Mouse (Mus musculus): ENCODE data around the gene Col4a2.
"Not testable (repeated sequence)": the region's sequence is repeated elsewhere in the genome, so short reads cannot be mapped to it uniquely, and the experiment has no call there.

The Col4a2 gene

GRCm38 (mm10) chr8:11465619-11466018 is 153.0 kb downstream of the Col4a2 start:
- no peak for DNase-seq

- not testable (repeated sequence) for DNase-seq
These were observed 153.9 kb downstream of the Col4a2 start for GRCm38 (mm10) chr8:11466528-11466927.

- DNase-seq: no peak
These were observed 156.5 kb downstream of the Col4a2 start for GRCm38 (mm10) chr8:11469095-11469494.

GRCm38 (mm10) chr8:11470694-11471093 is 158.1 kb downstream of the Col4a2 start:
- DNase-seq: no peak

- no peak for DNase-seq
These were observed 158.7 kb downstream of the Col4a2 start for GRCm38 (mm10) chr8:11471309-11471708.

- no peak for DNase-seq
These were observed 160.5 kb downstream of the Col4a2 start for GRCm38 (mm10) chr8:11473072-11473471.

- no peak for DNase-seq
These were observed 162.8 kb downstream of the Col4a2 start for GRCm38 (mm10) chr8:11475397-11475796.

- no peak for DNase-seq
These were observed 163.3 kb downstream of the Col4a2 start for GRCm38 (mm10) chr8:11475876-11476275.

- DNase-seq: no peak
These were observed 164.0 kb downstream of the Col4a2 start for GRCm38 (mm10) chr8:11476338-11477177.

GRCm38 (mm10) chr8:11477178-11477553 is 164.6 kb downstream of the Col4a2 start:
- no peak for DNase-seq

GRCm38 (mm10) chr8:11477811-11478761 is 165.5 kb downstream of the Col4a2 start, which contains the start of gene Rab20:
Rab20 (minus strand) TSS chr8:11478710.
- DNase-seq: no peak

- no peak for DNase-seq
These were observed 166.4 kb downstream of the Col4a2 start for GRCm38 (mm10) chr8:11478807-11479527.

- no peak for DNase-seq
These were observed 167.0 kb downstream of the Col4a2 start for GRCm38 (mm10) chr8:11479591-11479990.

- no peak for DNase-seq
These were observed 169.3 kb downstream of the Col4a2 start for GRCm38 (mm10) chr8:11481876-11482275.

GRCm38 (mm10) chr8:11482537-11482936 is 169.9 kb downstream of the Col4a2 start:
- no peak for DNase-seq

GRCm38 (mm10) chr8:11486142-11486541 is 173.5 kb downstream of the Col4a2 start:
- DNase-seq: peak; percentile 30

GRCm38 (mm10) chr8:11487229-11487628 is 174.6 kb downstream of the Col4a2 start:
- DNase-seq: no peak

- not testable (repeated sequence) for DNase-seq
These were observed 179.7 kb downstream of the Col4a2 start for GRCm38 (mm10) chr8:11492340-11492739.

GRCm38 (mm10) chr8:11497017-11497990 is 184.7 kb downstream of the Col4a2 start, which contains the start of gene Naxd:
Naxd (plus strand) TSS chr8:11497506.
- DNase-seq: peak; percentile 90

GRCm38 (mm10) chr8:11498281-11498680 is 185.7 kb downstream of the Col4a2 start:
- peak; percentile 25 for DNase-seq

Data from cerebellum, adult 9-11 months (tissue).